Mouse (Mus musculus) limb, embryonic 11.5 days (tissue): ENCODE measurements around the gene Adssl1. TPM values are rescaled to one million over a fixed set of nuclear protein-coding genes. Genes with fewer than 3 reads are reported as not detected.

ENCODE experiments used
- ATAC-seq: fragments of 200-750 bp; cut with Nextera tagmentation; 2 replicates; pipeline ENCODE4 v1.8.0; 2017; ENCODE audit warnings: low read depth; ENCODE audit not compliant: insufficient number of reproducible peaks, low FRiP score, low TSS enrichment
- DNase-seq: peaks from one replicate; pipeline ENCODE4 v3.0.0-alpha.2; 2015; ENCODE audit warnings: low spot score
- H3K27ac ChIP-seq: fragments of 300-500 bp; sonication (generic); replicated peaks from 2 replicates; pipeline ENCODE4 v1.5.1; 2014; ENCODE audit warnings: low read depth, mild to moderate bottlenecking, low read length
- H3K27me3 ChIP-seq: fragments of 300-500 bp; sonication (generic); 2 replicates; pipeline ENCODE4 v1.6.1; 2014; ENCODE audit warnings: mild to moderate bottlenecking, low read length, mixed read lengths; ENCODE audit not compliant: control insufficient read depth, insufficient read depth
- H3K36me3 ChIP-seq: fragments of 300-500 bp; sonication (generic); 2 replicates; pipeline ENCODE4 v1.6.1; 2014; ENCODE audit warnings: mild to moderate bottlenecking, low read length, moderate library complexity, mixed read lengths; ENCODE audit not compliant: control insufficient read depth, insufficient read depth
- H3K4me1 ChIP-seq: fragments of 300-500 bp; sonication (generic); 2 replicates; pipeline ENCODE4 v1.6.1; 2014; ENCODE audit warnings: low read length, mixed read lengths; ENCODE audit not compliant: control insufficient read depth, insufficient read depth
- H3K4me2 ChIP-seq: fragments of 300-500 bp; sonication (generic); 2 replicates; pipeline ENCODE4 v1.6.1; 2014; ENCODE audit warnings: low read depth, mild to moderate bottlenecking, moderate library complexity; ENCODE audit not compliant: severe bottlenecking
- H3K4me3 ChIP-seq: fragments of 300-500 bp; sonication (generic); 2 replicates; pipeline ENCODE4 v1.5.1; 2014; ENCODE audit warnings: low read depth, low read length
- H3K9ac ChIP-seq: fragments of 300-500 bp; sonication (generic); 2 replicates; pipeline ENCODE4 v1.6.1; 2014; ENCODE audit warnings: mild to moderate bottlenecking, low read length
- H3K9me3 ChIP-seq: fragments of 300-500 bp; sonication (generic); 2 replicates; pipeline ENCODE4 v1.6.1; 2016; ENCODE audit warnings: low read length; ENCODE audit not compliant: control insufficient read depth
- whole genome bisulfite sequencing: fragments of 180-500 bp; shearing (Covaris S2); extraction: QIAGEN DNeasy Blood & Tissue Kit; methylation state at CpG from one replicate; pipeline ENCODE4 v1.1.7; 2014; 5-methylcytosine and 5-hydroxymethylcytosine counted together
- microRNA-seq: library from miRNA; unstranded; fragments of <30 nt; microRNA quantifications from one replicate; pipeline ENCODE4, GENCODE M21; 2016
- polyA plus RNA-seq: library from polyadenylated mRNA; unstranded; fragments of >200 nt; fragmentation: Nextera tagmentation; extraction: Ambion mirVana; gene quantifications from 2 replicates; pipeline ENCODE4 v1.2.1, GENCODE M21; 2014

Adssl1 gene
- polyA plus RNA-seq, 1 experiment from 2014 or later, result 4.4 TPM

GRCm38 (mm10) chr12:112677943-112678554 lies 58.2 kb downstream of the Adssl1 start:
- Histone ChIP-seq H3K9ac (peak overlapping the region; percentile 65), H3K4me2 (peak overlapping the region; percentile 95), H3K4me3 (peak overlapping the region; percentile 63), H3K27ac (no peak overlapping the region), H3K9me3 (no peaks in the 10 kb centered on the region), H3K27me3 (peaks cover 41% of the 10 kb centered on the region), H3K4me1 (peaks cover 13% of the 10 kb centered on the region), H3K36me3 (no peaks in the 10 kb centered on the region)
- DNase-seq (no peak), ATAC-seq (no peak)
- WGBS, result 19% methylated on average over 19 of the region's 19 CpGs

GRCm38 (mm10) chr12:112678555-112679026 lies 58.7 kb downstream of the Adssl1 start, which contains the start of gene Zbtb42:
TSS of gene Zbtb42 (plus strand) at chr12:112678828.
- H3K4me2 ChIP-seq, result peak within 1 kb of the TSS; percentile 95
- no peak within 1 kb of the TSS for H3K27ac ChIP-seq
- peaks cover 12% of the 10 kb centered on the region for H3K4me1 ChIP-seq
- no peaks in the 10 kb centered on the region for H3K9me3 ChIP-seq
- peaks cover 41% of the 10 kb centered on the region for H3K27me3 ChIP-seq
- peak within 1 kb of the TSS; percentile 63 for H3K4me3 ChIP-seq
- DNase-seq, result peak; percentile 83
- WGBS, result 0% methylated on average over 56 of the region's 60 CpGs
- no peak for ATAC-seq
- H3K9ac ChIP-seq, result peak within 1 kb of the TSS; percentile 65
- H3K36me3 ChIP-seq, result no peaks in the 10 kb centered on the region

- ATAC-seq, result no peak
- Histone ChIP-seq H3K4me2 (peak overlapping the region; percentile 95), H3K4me1 (peaks cover 11% of the 10 kb centered on the region), H3K27ac (no peak overlapping the region), H3K36me3 (no peaks in the 10 kb centered on the region), H3K27me3 (peaks cover 41% of the 10 kb centered on the region), H3K9ac (peak overlapping the region; percentile 65), H3K4me3 (peak overlapping the region; percentile 63), H3K9me3 (no peaks in the 10 kb centered on the region)
- 4% methylated on average over 71 of the region's 87 CpGs for WGBS
- DNase-seq, result peak; percentile 62
Observed at GRCm38 (mm10) chr12:112679027-112679996, 59.5 kb downstream of the Adssl1 start.

- Histone ChIP-seq H3K4me2 (no peak overlapping the region), H3K36me3 (no peaks in the 10 kb centered on the region), H3K9ac (no peak overlapping the region), H3K4me1 (peaks cover 4% of the 10 kb centered on the region; the same call in 1 of the 2 replicates), H3K27me3 (peaks cover 31% of the 10 kb centered on the region), H3K27ac (no peak overlapping the region), H3K4me3 (no peak overlapping the region), H3K9me3 (no peaks in the 10 kb centered on the region)
- WGBS, result 62% methylated on average over 7 of the region's 7 CpGs
- DNase-seq (no peak), ATAC-seq (no peak)
Observed at GRCm38 (mm10) chr12:112683351-112683750, 63.5 kb downstream of the Adssl1 start.

- no peaks in the 10 kb centered on the region for H3K9me3 ChIP-seq
- 65% methylated on average over 15 of the region's 15 CpGs for WGBS
- ATAC-seq, result no peak
- no peak overlapping the region for H3K4me3 ChIP-seq
- H3K4me2 ChIP-seq, result no peak overlapping the region
- H3K27me3 ChIP-seq, result no peaks in the 10 kb centered on the region
- H3K36me3 ChIP-seq, result no peaks in the 10 kb centered on the region
- H3K9ac ChIP-seq, result no peak overlapping the region
- no peak overlapping the region for H3K27ac ChIP-seq
- DNase-seq, result no peak
- peaks cover 7% of the 10 kb centered on the region; the same call in 1 of the 2 replicates for H3K4me1 ChIP-seq
Observed at GRCm38 (mm10) chr12:112688458-112688857, 68.6 kb downstream of the Adssl1 start.

Small RNAs within 50 kb of the gene (microRNA-seq; reads per million reads assigned to microRNA genes)
- gene Mir6939, result not detected

Other genes with a start within 250 kb of the Adssl1 start
- not detected in 2 replicates for gene A530016L24Rik, start 130.6 kb upstream of the Adssl1 start, polyA plus RNA-seq
- 0.16 TPM in 1 of 2 replicates, not detected in the other for gene Tmem179, start 103.3 kb upstream of the Adssl1 start, polyA plus RNA-seq
- gene Inf2, start 31.3 kb upstream of the Adssl1 start, polyA plus RNA-seq, result 2.2 and 2.4 TPM in 2 replicates
- 294 TPM in 2 replicates for gene Siva1, start 24.6 kb downstream of the Adssl1 start, polyA plus RNA-seq
- 95.4 and 113 TPM in 2 replicates for gene Akt1, start 54.8 kb downstream of the Adssl1 start, polyA plus RNA-seq
- gene Zbtb42, start 58.8 kb downstream of the Adssl1 start, polyA plus RNA-seq, result 0.82 and 1.6 TPM in 2 replicates
- 9.5 and 9.6 TPM in 2 replicates for gene Cep170b, start 100.4 kb downstream of the Adssl1 start, polyA plus RNA-seq
- 2.8 TPM in 2 replicates for gene Pld4, start 140.6 kb downstream of the Adssl1 start, polyA plus RNA-seq
- 0.17 and 0.40 TPM in 2 replicates for gene Ahnak2, start 182.6 kb downstream of the Adssl1 start, polyA plus RNA-seq
- 7.0 and 7.6 TPM in 2 replicates for gene Clba1, start 188.9 kb downstream of the Adssl1 start, polyA plus RNA-seq
- 180 and 189 TPM in 2 replicates for gene Cdca4, start 209.4 kb downstream of the Adssl1 start, polyA plus RNA-seq
- gene Gpr132, start 248.2 kb downstream of the Adssl1 start, polyA plus RNA-seq, result not detected in 2 replicates